ENCODE assay signal across 13 mouse cellular contexts in the genomic region with DNA sequence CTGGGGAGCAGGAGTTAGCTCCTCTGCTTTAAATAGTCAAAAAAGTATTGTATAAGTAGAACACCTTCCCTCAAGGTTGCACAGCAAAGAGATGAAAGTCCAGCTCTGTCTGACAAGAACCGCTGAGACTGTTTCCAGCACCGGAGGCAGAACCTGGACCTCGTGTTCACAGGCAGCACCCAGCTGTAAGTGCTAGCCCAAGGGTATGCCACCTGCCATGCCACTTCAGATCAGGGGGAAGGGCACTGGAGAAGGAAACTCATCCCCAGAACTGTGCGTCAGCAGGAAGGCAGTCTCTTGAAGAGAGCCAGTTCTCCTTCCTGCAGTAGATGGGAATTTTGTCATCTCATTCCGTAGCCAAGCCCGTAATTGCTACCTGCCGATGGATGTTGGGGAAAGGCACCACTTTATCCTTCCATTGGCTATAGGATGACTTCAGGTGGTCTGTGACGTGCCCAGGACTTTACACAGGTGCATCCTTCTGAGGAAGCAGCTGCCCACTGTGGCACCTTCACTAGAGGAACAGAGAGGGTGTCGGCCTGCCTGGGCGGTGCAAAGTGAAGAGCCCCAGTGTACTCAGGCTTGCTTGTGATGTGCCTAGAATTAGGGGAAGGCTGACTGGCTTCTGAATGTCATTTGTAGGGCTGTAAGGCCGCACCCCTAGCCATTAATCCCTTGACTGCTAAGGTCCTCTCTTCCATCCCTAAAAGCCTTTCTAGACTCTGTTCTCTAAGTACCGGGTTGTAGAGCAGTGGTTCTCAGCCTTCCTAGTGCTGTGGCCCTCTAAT.
DNase-seq lines count a peak whose midpoint lies in the region; ATAC-seq and TF ChIP-seq lines count a peak whose summit lies in the region.
"Had no signal": no experiment of that assay in that cellular context is flagged by ENCODE, and none has a peak within 500 bp of the region (broad histone marks: within the 10 kb centered on the region; RNA-seq: fewer than 3 reads in every experiment).

No protein-coding gene starts in this region.

- peak; percentile 19 for DNase-seq in CD4-positive, CD25-positive, alpha-beta regulatory T cell, adult 2 months (ENCODE audit: low read depth, low spot score)
- no peak for DNase-seq in heart, adult 18-20 months
- DNase-seq in thymus, postnatal 14 days = peak; percentile 52
- no peak for DNase-seq in thymus, adult 2 months
- DNase-seq in ovary, postnatal 14 days (ENCODE audit: low spot score) = no peak
- DNase-seq: cerebellum, postnatal 14 days had no signal

- H3K4me2 ChIP-seq in heart, embryonic 15.5 days = peak overlapping the region; percentile 62; the same call in 1 of the 2 replicates
- H3K4me2 ChIP-seq: liver, embryonic 11.5 days had no signal

- H3K9ac ChIP-seq in heart, embryonic 15.5 days = no peak overlapping the region
- H3K9ac ChIP-seq: stomach, embryonic 15.5 days had no signal

- 86% methylated on average over 12 of the region's 12 CpGs for WGBS in heart, embryonic 15.5 days
- WGBS in thymus, adult 2 months = 68% methylated on average over 12 of the region's 12 CpGs

- ATAC-seq in CD4-positive, CD25-positive, alpha-beta regulatory T cell, adult 4 months = no peak
- ATAC-seq in heart, embryonic 15.5 days (replicated peaks; ENCODE audit: insufficient number of reproducible peaks, insufficient read depth, low FRiP score, low read depth) = no peak
- ATAC-seq in erythroid progenitor cell, adult 5-6 weeks (replicated peaks; ENCODE audit: low FRiP score, poor library complexity, severe bottlenecking) = no peak
- ATAC-seq: forebrain, embryonic 14.5 days had no signal

- no peak for TF ChIP-seq CTCF in thymus, adult 2 months (IDR thresholded peaks at IDR 0.05; ENCODE audit: borderline replicate concordance, control insufficient read depth, extremely low read depth, insufficient read depth, low read length, poor library complexity)

- TF ChIP-seq POLR2A in thymus, adult 2 months (IDR thresholded peaks at IDR 0.05; ENCODE audit: control insufficient read depth, extremely low read depth, insufficient read depth, low read length, poor library complexity) = no peak

- no peak overlapping the region for H3K4me3 ChIP-seq in heart, embryonic 15.5 days
- no peak overlapping the region for H3K4me3 ChIP-seq in thymus, adult 2 months (ENCODE audit: control insufficient read depth, insufficient read depth, low read length)
- H3K4me3 ChIP-seq: myocyte; stomach, embryonic 15.5 days had no signal

- H3K36me3 ChIP-seq in heart, embryonic 15.5 days = no peaks in the 10 kb centered on the region
- H3K36me3 ChIP-seq in thymus, adult 2 months (ENCODE audit: control insufficient read depth, insufficient read depth, low read length) = no peaks in the 10 kb centered on the region
- H3K36me3 ChIP-seq: stomach, embryonic 15.5 days had no signal

- H3K9me3 ChIP-seq in heart, embryonic 15.5 days (replicated peaks) = no peaks in the 10 kb centered on the region
- H3K9me3 ChIP-seq: stomach, embryonic 15.5 days had no signal

- no peaks in the 10 kb centered on the region for H3K27me3 ChIP-seq in heart, embryonic 15.5 days
- H3K27me3 ChIP-seq in thymus, adult 2 months (ENCODE audit: control insufficient read depth, insufficient read depth, low read length) = no peaks in the 10 kb centered on the region
- H3K27me3 ChIP-seq: stomach, embryonic 15.5 days had no signal

- H3K4me1 ChIP-seq in heart, embryonic 15.5 days (replicated peaks) = peaks cover 55% of the 10 kb centered on the region
- H3K4me1 ChIP-seq in thymus, adult 2 months (replicated peaks; ENCODE audit: control insufficient read depth, insufficient read depth, low read length) = peaks cover 29% of the 10 kb centered on the region

- peak overlapping the region; percentile 87 for H3K27ac ChIP-seq in heart, embryonic 15.5 days
- H3K27ac ChIP-seq in thymus, adult 2 months (ENCODE audit: control insufficient read depth, insufficient read depth, low read length) = no peak overlapping the region
- H3K27ac ChIP-seq: stomach, embryonic 15.5 days had no signal

Comparison
In these comparisons a context has a peak if more than half of its experiments do, and no peak if none do; other contexts are left out.
1. DNase-seq: peak in CD4-positive, CD25-positive, alpha-beta regulatory T cell, adult 2 months (single experiment) and thymus, postnatal 14 days (single experiment); none in heart, adult 18-20 months (0 of 2), thymus, adult 2 months (single experiment) and ovary, postnatal 14 days (single experiment).